Mouse (Mus musculus) CH12.LX (cell line): Measurements from ENCODE around the gene Aldh4a1. TPM values are rescaled to one million over a fixed set of nuclear protein-coding genes. Genes with fewer than 3 reads are reported as not detected.

Experiments
- DNase-seq: peaks from one replicate; pipeline ENCODE4 v3.0.0-alpha.2; 2013; ENCODE audit errors: extremely low read depth
- H3K27ac ChIP-seq: 2 replicates; pipeline ENCODE4 v1.5.1; 2012; ENCODE audit warnings: low read depth, mild to moderate bottlenecking, control low read depth, moderate library complexity; ENCODE audit not compliant: insufficient read depth
- H3K27me3 ChIP-seq: replicated peaks from 2 replicates; pipeline ENCODE3; 2012; ENCODE audit warnings: inconsistent platforms
- H3K36me3 ChIP-seq, 2 experiments: replicated peaks in 1 of 2; 2 replicates each; pipeline versions ENCODE3 to v1.6.1; 2012; ENCODE audit warnings: inconsistent platforms in 1 of 2, low read length in 1 of 2, mild to moderate bottlenecking in 1 of 2, mixed read lengths in 1 of 2, moderate library complexity in 1 of 2; ENCODE audit not compliant: control insufficient read depth in 1 of 2, insufficient read depth in 1 of 2
- H3K4me1 ChIP-seq, 2 experiments: 2 replicates each; pipeline ENCODE4 v1.6.1; 2012; ENCODE audit warnings: inconsistent platforms in 1 of 2, moderate library complexity in 1 of 2; ENCODE audit not compliant: insufficient read depth in 2 of 2, control insufficient read depth in 1 of 2
- H3K4me2 ChIP-seq: 2 replicates; pipeline ENCODE4 v1.6.1; 2012; ENCODE audit warnings: low read depth, mild to moderate bottlenecking, control low read depth; ENCODE audit not compliant: poor library complexity, insufficient read depth, severe bottlenecking
- H3K4me3 ChIP-seq, 3 experiments: fragments of 150-350 bp in 1 of 3; sonication (generic) in 1 of 3; replicated peaks in 1 of 3; 2 replicates each; pipeline versions ENCODE3 to v1.5.1; 2011 to 2012; ENCODE audit warnings: low read depth in 2 of 3, low read length in 2 of 3, mild to moderate bottlenecking in 2 of 3, moderate library complexity in 2 of 3, control low read depth in 1 of 3, improper control_type of control experiment in 1 of 3, inconsistent platforms in 1 of 3, mixed read lengths in 1 of 3; ENCODE audit not compliant: poor library complexity in 1 of 3
- H3K79me2 ChIP-seq: replicated peaks from 2 replicates; pipeline ENCODE4 v1.6.1; 2012; ENCODE audit warnings: mild to moderate bottlenecking, moderate library complexity; ENCODE audit not compliant: control insufficient read depth, poor library complexity, insufficient read depth, severe bottlenecking; ENCODE audit errors: extremely low read depth
- H3K9ac ChIP-seq: 2 replicates; pipeline ENCODE4 v1.6.1; 2012; ENCODE audit warnings: low read depth, mild to moderate bottlenecking, control low read depth, moderate library complexity; ENCODE audit not compliant: insufficient read depth
- H3K9me3 ChIP-seq: replicated peaks from 2 replicates; pipeline ENCODE3; 2012; ENCODE audit warnings: low read length, inconsistent platforms, mixed read lengths
- ELF1 ChIP-seq: IDR thresholded peaks from 2 replicates; pipeline ENCODE4 v1.6.1; 2014; ENCODE audit warnings: low read depth, mild to moderate bottlenecking, inconsistent platforms, low read length, improper control_type of control experiment
- ETS1 ChIP-seq: conservative IDR thresholded peaks from 2 replicates; pipeline ENCODE4 v1.6.1; 2012; ENCODE audit warnings: low read depth, mild to moderate bottlenecking, inconsistent platforms, low read length, improper control_type of control experiment, moderate library complexity
- IRF4 ChIP-seq: IDR thresholded peaks from 2 replicates; pipeline ENCODE4 v1.6.1; 2014; ENCODE audit warnings: low read depth, mild to moderate bottlenecking, inconsistent platforms, low read length, improper control_type of control experiment
- JUN ChIP-seq: IDR thresholded peaks from 2 replicates; pipeline ENCODE4 v1.6.1; 2011; ENCODE audit warnings: low read depth, mild to moderate bottlenecking, low read length, improper control_type of control experiment, moderate library complexity; ENCODE audit not compliant: insufficient read depth
- JUND ChIP-seq: conservative IDR thresholded peaks from 2 replicates; pipeline ENCODE4 v1.6.1; 2011; ENCODE audit warnings: low read depth, low read length, improper control_type of control experiment
- KAT2A ChIP-seq: IDR thresholded peaks from 2 replicates; pipeline ENCODE4 v1.6.1; 2012; ENCODE audit warnings: low read length, improper control_type of control experiment, inconsistent platforms; ENCODE audit not compliant: insufficient replicate concordance
- MAX ChIP-seq: IDR thresholded peaks from 2 replicates; pipeline ENCODE4 v1.6.1; 2011; ENCODE audit warnings: low read length, improper control_type of control experiment
- NELFE ChIP-seq: IDR thresholded peaks from 2 replicates; pipeline ENCODE4 v1.6.1; 2011; ENCODE audit warnings: low read depth, low read length, improper control_type of control experiment
- PAX5 ChIP-seq: IDR thresholded peaks from 2 replicates; pipeline ENCODE4 v1.6.1; 2012; ENCODE audit warnings: low read length, inconsistent platforms, mixed read lengths
- POLR2A ChIP-seq: IDR thresholded peaks from 2 replicates; pipeline ENCODE4 v1.6.1; 2011; ENCODE audit warnings: low read depth, mild to moderate bottlenecking, improper control_type of control experiment, low read length
- TCF12 ChIP-seq: IDR thresholded peaks from 2 replicates; pipeline ENCODE4 v1.6.1; 2014; ENCODE audit warnings: low read depth, mild to moderate bottlenecking, inconsistent platforms, low read length, improper control_type of control experiment
- USF2 ChIP-seq: conservative IDR thresholded peaks from 2 replicates; pipeline ENCODE4 v1.6.1; 2011; ENCODE audit warnings: low read depth, low read length, improper control_type of control experiment
- ZNF384 ChIP-seq: IDR thresholded peaks from 2 replicates; pipeline ENCODE4 v1.6.1; 2012; ENCODE audit warnings: low read depth, low read length, improper control_type of control experiment, inconsistent platforms
- dilution Hi-C: fragments of 300-500 bp; cut with MboI; formaldehyde crosslinking; loops from 2 replicates; pipeline ENCODE4 v1.14.3; 2020; ENCODE audit warnings: low sequenced_read_pairs; ENCODE audit not compliant: extremely low pct_unique_long_range_greater_than_20kb, extremely low pct_ligation_motif_present
- in situ Hi-C: fragments of 300-500 bp; cut with MboI; formaldehyde crosslinking; loops from 3 replicates; pipeline ENCODE4 v1.14.3; 2019; ENCODE audit warnings: low sequenced_read_pairs, low pct_ligation_motif_present, low pct_unique_long_range_greater_than_20kb, mixed read lengths
- polyA plus RNA-seq: library from polyadenylated mRNA; unstranded; fragments of >175 nt; gene quantifications from 2 replicates; pipeline ENCODE4 v1.2.1, GENCODE M21; 2012; ENCODE audit warnings: low read depth; ENCODE audit not compliant: insufficient read length
- total RNA-seq, 2 experiments: library from RNA; depleted of rRNA; stranded (reverse); fragments of 300-350 nt in 1 of 2; fragments of >200 nt in 1 of 2; gene quantifications; 2 replicates each; pipeline ENCODE4 v1.2.3; 2012 to 2014

The Aldh4a1 gene
- total and polyA plus RNA-seq, 3 experiments = 6.5 to 18.0 (median 6.5) TPM

- Histone ChIP-seq H3K27me3 (peaks cover 92% of the 10 kb centered on the region), H3K27ac (no peak overlapping the region)
Measured at GRCm38 (mm10) chr4:139579466-139579865, 43.2 kb upstream of the Aldh4a1 start.

GRCm38 (mm10) chr4:139580663-139581336, 41.9 kb upstream of the Aldh4a1 start:
- Histone ChIP-seq H3K4me1 (peaks cover under 1 to 24% of the 10 kb centered on the region in 2 experiments; a peak in 3 of 4 replicates), H3K27ac (no peak overlapping the region), H3K9ac (no peak overlapping the region), H3K79me2 (no peaks in the 10 kb centered on the region), H3K4me3 (no peak overlapping the region), H3K27me3 (peaks cover 84% of the 10 kb centered on the region), H3K9me3 (no peaks in the 10 kb centered on the region), H3K36me3 (no peaks in the 10 kb centered on the region), H3K4me2 (no peak overlapping the region)
- TF ChIP-seq TCF12 = no peak
- TF ChIP-seq JUN = no peak
- no peak for TF ChIP-seq PAX5
- no peak for TF ChIP-seq JUND
- no peak for TF ChIP-seq IRF4
- no peak for TF ChIP-seq MAX
- TF ChIP-seq POLR2A = no peak
- no peak for TF ChIP-seq USF2
- no peak for TF ChIP-seq ETS1
- TF ChIP-seq NELFE = no peak
- TF ChIP-seq ZNF384 = no peak
- dilution Hi-C loops (no loop called here), in situ Hi-C loops (no loop called here)
- no peak for DNase-seq

More at GRCm38 (mm10) chr4:139579466-139579865, 43.2 kb upstream of the Aldh4a1 start:
- TF ChIP-seq ELF1 (peak; percentile 75), KAT2A (no peak)
- dilution Hi-C loops (no loop called here), in situ Hi-C loops (loop anchor here (5.0 kb wide), 2 partner anchors 33 to 67 kb away; no protein-coding TSS in a partner anchor)
- DNase-seq = no peak
- H3K9me3 ChIP-seq = peaks cover 4% of the 10 kb centered on the region
- H3K36me3 ChIP-seq = no peaks in the 10 kb centered on the region
- H3K4me3 ChIP-seq = peak overlapping the region in 1 of 3 experiments; percentile 10
- peak overlapping the region; percentile 97 for H3K4me2 ChIP-seq
- H3K9ac ChIP-seq = no peak overlapping the region
- peaks cover 6 to 32% of the 10 kb centered on the region in 2 experiments; a peak in 3 of 4 replicates for H3K4me1 ChIP-seq
- no peaks in the 10 kb centered on the region for H3K79me2 ChIP-seq
